In the genomic region with DNA sequence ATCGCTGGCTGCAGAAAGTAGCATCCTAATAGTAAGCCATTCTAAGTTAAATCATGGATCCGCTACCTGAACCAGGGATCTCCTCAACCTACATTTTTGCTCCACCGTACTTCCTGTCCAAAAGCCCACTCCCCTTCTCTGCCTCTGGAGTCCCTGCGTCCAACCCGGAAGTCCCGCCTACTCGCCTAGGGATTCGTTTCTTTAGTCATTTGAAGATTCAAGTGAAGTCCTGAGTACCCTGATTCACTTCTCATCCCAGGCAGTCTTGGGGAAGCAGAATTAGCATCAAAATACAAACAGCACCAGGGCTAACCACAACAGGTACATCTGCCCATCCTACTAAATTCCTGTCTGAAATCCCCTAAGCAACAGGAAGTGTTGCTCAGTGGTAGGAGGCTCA, we compare ENCODE assay signal across 16 mouse cellular contexts. TPM values are rescaled to one million over a fixed set of nuclear protein-coding genes. Genes with fewer than 3 reads are reported as not detected.
"Had no signal": no experiment of that assay in that cellular context is flagged by ENCODE, and none has a peak within 500 bp of the region (broad histone marks: within the 10 kb centered on the region; RNA-seq: fewer than 3 reads in every experiment).

No protein-coding gene starts in this region.

- H3K9ac ChIP-seq: neural tube, embryonic 15.5 days; stomach, embryonic 15.5 days had no signal

- H3K4me1 ChIP-seq: neural tube, embryonic 15.5 days; stomach, embryonic 15.5 days had no signal

- H3K9me3 ChIP-seq: stomach, embryonic 15.5 days had no signal

- DNase-seq: retina, postnatal 1 day; right cerebral cortex, adult 18-20 months; right cerebral cortex, postnatal 14 days; right cerebral cortex, postnatal 25 days; right cerebral cortex, postnatal 4 days; spleen, adult 18-20 months; thymus, adult 18-20 months; thymus, adult 2 months; thymus, postnatal 14 days; thymus, postnatal 25 days; thymus, postnatal 36 days; thymus, postnatal 4 days had no signal

- H3K4me3 ChIP-seq: neural tube, embryonic 15.5 days; stomach, embryonic 15.5 days had no signal

- H3K36me3 ChIP-seq: neural tube, embryonic 15.5 days; stomach, embryonic 15.5 days had no signal

- H3K27ac ChIP-seq: neural tube, embryonic 15.5 days; stomach, embryonic 15.5 days; stomach, postnatal 0 days had no signal

- H3K27me3 ChIP-seq: neural tube, embryonic 15.5 days; stomach, embryonic 15.5 days had no signal

- H3K4me2 ChIP-seq: neural tube, embryonic 15.5 days; stomach, embryonic 15.5 days had no signal

RNA-seq across cellular contexts. Expression of a gene that starts 36.7 kb away (rescaled TPM):
- total RNA-seq: neutrophil, adult 5-6 weeks had no signal
